Mouse (Mus musculus) midbrain, postnatal 0 days (tissue): ENCODE data around the gene Exoc3l. TPM values are rescaled to one million over a fixed set of nuclear protein-coding genes. Genes with fewer than 3 reads are reported as not detected.
A peak's percentile ranks its signal among the peaks of the same experiment; 100 is the strongest.

ENCODE experiments used
- ATAC-seq: fragments of 200-750 bp; cut with Nextera tagmentation; 2 replicates; pipeline ENCODE4 v1.8.0; 2017; ENCODE audit warnings: moderate number of reproducible peaks, mild to moderate bottlenecking, moderate TSS enrichment, moderate library complexity; ENCODE audit not compliant: low FRiP score
- DNase-seq: peaks from one replicate; pipeline ENCODE4 v3.0.0-alpha.2; 2015; ENCODE audit warnings: low spot score
- H3K27ac ChIP-seq: fragments of 300-500 bp; sonication (generic); 2 replicates; pipeline ENCODE4 v1.5.1; 2014; ENCODE audit warnings: low read depth, mild to moderate bottlenecking, low read length, mixed read lengths
- H3K27me3 ChIP-seq: fragments of 300-500 bp; sonication (generic); 2 replicates; pipeline ENCODE4 v1.6.1; 2014; ENCODE audit warnings: low read length, control low read depth, mixed read lengths; ENCODE audit not compliant: insufficient read depth
- H3K36me3 ChIP-seq: fragments of 300-500 bp; sonication (generic); 2 replicates; pipeline ENCODE4 v1.6.1; 2014; ENCODE audit warnings: low read length, control low read depth, mixed read lengths; ENCODE audit not compliant: insufficient read depth
- H3K4me1 ChIP-seq: fragments of 300-500 bp; sonication (generic); 2 replicates; pipeline ENCODE4 v1.6.1; 2014; ENCODE audit warnings: mild to moderate bottlenecking, control low read depth, antibody characterized with exemption, low read length, mixed read lengths; ENCODE audit not compliant: insufficient read depth
- H3K4me2 ChIP-seq: fragments of 300-500 bp; sonication (generic); 2 replicates; pipeline ENCODE4 v1.6.1; 2014; ENCODE audit warnings: low read depth, mild to moderate bottlenecking, low read length, mixed read lengths; ENCODE audit not compliant: poor library complexity, severe bottlenecking
- H3K4me3 ChIP-seq: fragments of 300-500 bp; sonication (generic); 2 replicates; pipeline ENCODE4 v1.5.1; 2014; ENCODE audit warnings: low read depth, mild to moderate bottlenecking, low read length, moderate library complexity
- H3K9ac ChIP-seq: fragments of 300-500 bp; sonication (generic); replicated peaks from 2 replicates; pipeline ENCODE4 v1.6.1; 2014; ENCODE audit warnings: mild to moderate bottlenecking, low read length, moderate library complexity, mixed read lengths; ENCODE audit not compliant: poor library complexity, severe bottlenecking
- H3K9me3 ChIP-seq: fragments of 300-500 bp; sonication (generic); 2 replicates; pipeline ENCODE4 v1.6.1; 2016; ENCODE audit warnings: low read length, control low read depth
- CTCF ChIP-seq: IDR thresholded peaks from 2 replicates; pipeline ENCODE4 v1.5.1; 2016; ENCODE audit warnings: antibody characterized with exemption, mild to moderate bottlenecking
- WGBS: fragments of 180-500 bp; shearing (Covaris S2); extraction: QIAGEN DNeasy Blood & Tissue Kit; methylation state at CpG from one replicate; pipeline ENCODE4 v1.1.7; 2014; 5-methylcytosine and 5-hydroxymethylcytosine counted together
- polyA plus RNA-seq: library from polyadenylated mRNA; unstranded; fragments of >200 nt; fragmentation: Nextera tagmentation; extraction: Ambion mirVana; gene quantifications from 2 replicates; pipeline ENCODE4 v1.2.1, GENCODE M21; 2015
- total RNA-seq: library from RNA; depleted of rRNA; stranded (reverse); fragments of >200 nt; gene quantifications from 2 replicates; pipeline ENCODE4 v1.2.3, GENCODE M21; 2014

Exoc3l gene
- total and polyA plus RNA-seq, 2 experiments from 2014 or later = 2.0 to 6.8 TPM

- DNase-seq = peak; percentile 24
- Histone ChIP-seq H3K27me3 (no peaks in the 10 kb centered on the region), H3K9ac (no peak overlapping the region), H3K36me3 (peaks cover 47% of the 10 kb centered on the region), H3K27ac (no peak overlapping the region), H3K9me3 (no peaks in the 10 kb centered on the region), H3K4me3 (no peak overlapping the region), H3K4me1 (no peaks in the 10 kb centered on the region), H3K4me2 (no peak overlapping the region)
- 73% methylated on average over 4 of the region's 4 CpGs for WGBS
- TF ChIP-seq CTCF = no peak
- ATAC-seq = no peak
Observed at GRCm38 (mm10) chr8:105317941-105318340, 22.0 kb upstream of the Exoc3l start.

GRCm38 (mm10) chr8:105315073-105315769, 19.3 kb upstream of the Exoc3l start:
- Histone ChIP-seq H3K4me1 (no peaks in the 10 kb centered on the region), H3K36me3 (peaks cover 53% of the 10 kb centered on the region), H3K4me2 (no peak overlapping the region), H3K9me3 (no peaks in the 10 kb centered on the region), H3K4me3 (no peak overlapping the region), H3K9ac (no peak overlapping the region), H3K27ac (no peak overlapping the region), H3K27me3 (no peaks in the 10 kb centered on the region)
- ATAC-seq = no peak
- DNase-seq = no peak
- 94% methylated on average over 18 of the region's 18 CpGs for WGBS
- TF ChIP-seq CTCF = no peak

DNA sequence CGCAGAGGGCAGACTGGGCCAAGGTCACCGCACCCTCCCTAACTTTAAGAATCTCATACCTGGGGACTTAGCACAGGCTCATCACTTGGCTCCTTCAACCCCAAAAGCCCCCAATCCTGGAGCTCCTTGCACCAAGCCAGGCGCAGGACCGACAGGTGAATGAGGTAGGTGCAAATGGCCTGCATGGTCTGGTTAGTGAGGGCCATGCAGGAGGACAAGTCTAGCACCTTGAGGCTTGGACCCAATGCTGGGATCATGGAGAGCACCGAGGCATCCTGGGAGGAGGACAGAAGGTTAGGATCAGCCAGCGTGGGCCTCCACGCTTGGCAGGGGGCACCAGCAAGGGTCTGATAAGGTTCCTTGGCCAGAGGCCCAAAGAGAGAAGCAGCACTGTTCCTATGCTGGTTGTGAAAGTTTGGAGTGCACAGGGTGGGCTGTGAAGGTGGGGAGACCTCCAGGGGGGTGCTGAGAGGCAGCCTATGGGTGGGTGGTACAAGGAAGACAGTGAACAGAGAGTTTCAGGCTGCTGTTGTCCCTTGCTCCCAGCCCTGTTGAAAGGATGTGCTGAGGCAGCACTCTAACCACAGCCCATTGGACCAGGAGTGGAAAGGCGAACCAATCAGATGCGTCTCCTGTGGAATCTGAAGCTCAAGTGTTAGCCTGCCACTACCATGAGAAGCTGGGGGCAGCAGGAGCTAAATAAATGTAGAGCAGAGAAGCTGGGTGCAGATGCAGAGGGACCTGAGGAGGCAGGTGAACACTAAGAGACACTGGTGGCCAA, 17.9 kb upstream of the Exoc3l start:
- no peak for DNase-seq
- Histone ChIP-seq H3K4me1 (no peaks in the 10 kb centered on the region), H3K9ac (no peak overlapping the region), H3K27ac (no peak overlapping the region), H3K27me3 (no peaks in the 10 kb centered on the region), H3K36me3 (peaks cover 55% of the 10 kb centered on the region), H3K4me2 (no peak overlapping the region), H3K9me3 (no peaks in the 10 kb centered on the region), H3K4me3 (no peak overlapping the region)
- 85% methylated on average over 9 of the region's 9 CpGs for WGBS
- TF ChIP-seq CTCF = no peak
- no peak for ATAC-seq

GRCm38 (mm10) chr8:105312891-105313481, 17.1 kb upstream of the Exoc3l start:
- no peak overlapping the region for H3K4me2 ChIP-seq
- no peak for ATAC-seq
- DNase-seq = no peak
- H3K27ac ChIP-seq = no peak overlapping the region
- WGBS = 90% methylated on average over 8 of the region's 8 CpGs
- H3K36me3 ChIP-seq = peaks cover 53% of the 10 kb centered on the region
- H3K4me1 ChIP-seq = no peaks in the 10 kb centered on the region
- H3K27me3 ChIP-seq = no peaks in the 10 kb centered on the region
- no peak for TF ChIP-seq CTCF
- H3K9me3 ChIP-seq = no peaks in the 10 kb centered on the region
- H3K4me3 ChIP-seq = no peak overlapping the region
- H3K9ac ChIP-seq = no peak overlapping the region

GRCm38 (mm10) chr8:105311718-105312117, 15.8 kb upstream of the Exoc3l start:
- ATAC-seq (no peak), DNase-seq (no peak)
- no peaks in the 10 kb centered on the region for H3K4me1 ChIP-seq
- peaks cover 59% of the 10 kb centered on the region for H3K36me3 ChIP-seq
- no peaks in the 10 kb centered on the region for H3K27me3 ChIP-seq
- peak; percentile 37 for TF ChIP-seq CTCF
- H3K27ac ChIP-seq = no peak overlapping the region
- H3K4me3 ChIP-seq = no peak overlapping the region
- no peak overlapping the region for H3K9ac ChIP-seq
- WGBS = 79% methylated on average over 1 of the region's 1 CpGs
- no peaks in the 10 kb centered on the region for H3K9me3 ChIP-seq
- no peak overlapping the region for H3K4me2 ChIP-seq

- no peak for TF ChIP-seq CTCF
- Histone ChIP-seq H3K9me3 (no peaks in the 10 kb centered on the region), H3K9ac (no peak overlapping the region), H3K4me3 (no peak overlapping the region), H3K4me2 (no peak overlapping the region), H3K36me3 (peaks cover 51% of the 10 kb centered on the region), H3K4me1 (peaks cover 9% of the 10 kb centered on the region; the same call in 1 of the 2 replicates), H3K27me3 (no peaks in the 10 kb centered on the region), H3K27ac (no peak overlapping the region)
- no peak for ATAC-seq
- DNase-seq = no peak
- 82% methylated on average over 8 of the region's 8 CpGs for WGBS
Observed at GRCm38 (mm10) chr8:105310118-105310517, 14.2 kb upstream of the Exoc3l start.
